Mouse (Mus musculus) kidney, adult 2 months (tissue): ENCODE data around the gene Laptm5. TPM values are rescaled to one million over a fixed set of nuclear protein-coding genes. Genes with fewer than 3 reads are reported as not detected.

Experiments
- DNase-seq: peaks from one replicate; pipeline ENCODE4 v3.0.0; 2021
- H3K27ac ChIP-seq: fragments of 200-500 bp; 2 replicates; pipeline ENCODE4 v1.5.1; 2012; ENCODE audit warnings: low read depth, low read length, control low read depth, inconsistent platforms; ENCODE audit not compliant: insufficient read depth
- H3K27me3 ChIP-seq: fragments of 200-500 bp; replicated peaks from 2 replicates; pipeline ENCODE4 v1.6.1; 2012; ENCODE audit warnings: mild to moderate bottlenecking, moderate library complexity, low read length, inconsistent platforms; ENCODE audit not compliant: control insufficient read depth, insufficient read depth
- H3K36me3 ChIP-seq: fragments of 200-500 bp; 2 replicates; pipeline ENCODE4 v1.6.1; 2012; ENCODE audit warnings: mild to moderate bottlenecking, moderate library complexity, low read length, inconsistent platforms; ENCODE audit not compliant: control insufficient read depth, insufficient read depth
- H3K4me1 ChIP-seq: fragments of 200-500 bp; 2 replicates; pipeline ENCODE4 v1.6.1; 2011; ENCODE audit warnings: low read length; ENCODE audit not compliant: control insufficient read depth, insufficient read depth
- H3K4me3 ChIP-seq: fragments of 200-500 bp; 2 replicates; pipeline ENCODE4 v1.5.1; 2011; ENCODE audit warnings: mild to moderate bottlenecking, low read depth, low read length, control low read depth; ENCODE audit not compliant: insufficient read depth
- CTCF ChIP-seq: fragments of 200-500 bp; conservative IDR thresholded peaks from 2 replicates; pipeline ENCODE4 v1.5.1; 2011; ENCODE audit warnings: low read depth, mild to moderate bottlenecking, control low read depth, low read length, moderate library complexity, mixed read lengths; ENCODE audit not compliant: insufficient read depth, insufficient read length
- POLR2A ChIP-seq: fragments of 200-500 bp; IDR thresholded peaks from one replicate; pipeline ENCODE4 v1.6.1; 2011; ENCODE audit warnings: low read depth, low read length, control low read depth
- WGBS: fragments of 180-500 bp; shearing (Covaris S2); methylation state at CpG from one replicate; pipeline ENCODE4 v1.1.7; 2018; 5-methylcytosine and 5-hydroxymethylcytosine counted together
- polyA plus RNA-seq: library from polyadenylated mRNA; depleted of rRNA; stranded (reverse); fragments of >200 nt; gene quantifications from 2 replicates; pipeline ENCODE4 v1.2.3, GENCODE M21; 2012; rRNA removed

Laptm5 gene
- polyA plus RNA-seq = 35.6 and 79.8 TPM in 2 replicates

- no peaks in the 10 kb centered on the region for H3K4me1 ChIP-seq
- 73% methylated on average over 11 of the region's 11 CpGs for WGBS
- H3K27ac ChIP-seq = no peak within 1 kb of the TSS
- no peak for DNase-seq
- no peaks in the 10 kb centered on the region for H3K27me3 ChIP-seq
- H3K36me3 ChIP-seq = no peaks in the 10 kb centered on the region
- no peak for TF ChIP-seq POLR2A
- no peak for TF ChIP-seq CTCF
- H3K4me3 ChIP-seq = peak within 1 kb of the TSS; percentile 18; the same call in 1 of the 2 replicates
Measured at GRCm38 (mm10) chr4:130913077-130913476, at the start of gene Laptm5. TSS of gene Laptm5 (plus strand) at chr4:130913125.

GRCm38 (mm10) chr4:130865460-130865859, 47.5 kb upstream of the Laptm5 start:
- Histone ChIP-seq H3K36me3 (no peaks in the 10 kb centered on the region), H3K4me3 (no peak overlapping the region)

GRCm38 (mm10) chr4:130865901-130866371, 47.0 kb upstream of the Laptm5 start:
- Histone ChIP-seq H3K36me3 (no peaks in the 10 kb centered on the region), H3K27ac (no peak overlapping the region), H3K27me3 (no peaks in the 10 kb centered on the region), H3K4me1 (no peaks in the 10 kb centered on the region), H3K4me3 (no peak overlapping the region)
- 32% methylated on average over 8 of the region's 8 CpGs for WGBS
- DNase-seq = no peak
- TF ChIP-seq POLR2A (no peak), CTCF (no peak)

More at GRCm38 (mm10) chr4:130865460-130865859, 47.5 kb upstream of the Laptm5 start:
- Histone ChIP-seq H3K27me3 (no peaks in the 10 kb centered on the region), H3K27ac (no peak overlapping the region), H3K4me1 (no peaks in the 10 kb centered on the region)
- no peak for TF ChIP-seq POLR2A
- TF ChIP-seq CTCF = no peak
- WGBS = 26% methylated on average over 9 of the region's 9 CpGs
- no peak for DNase-seq

- no peak for DNase-seq
- Histone ChIP-seq H3K36me3 (no peaks in the 10 kb centered on the region), H3K4me3 (no peak overlapping the region), H3K4me1 (no peaks in the 10 kb centered on the region), H3K27me3 (no peaks in the 10 kb centered on the region), H3K27ac (no peak overlapping the region)
- WGBS = 61% methylated on average over 6 of the region's 6 CpGs
- TF ChIP-seq CTCF (no peak), POLR2A (no peak)
Measured at GRCm38 (mm10) chr4:130867940-130868339, 45.0 kb upstream of the Laptm5 start.

GRCm38 (mm10) chr4:130868803-130869202, 44.1 kb upstream of the Laptm5 start:
- 48% methylated on average over 5 of the region's 5 CpGs for WGBS
- Histone ChIP-seq H3K4me1 (no peaks in the 10 kb centered on the region), H3K4me3 (no peak overlapping the region), H3K36me3 (no peaks in the 10 kb centered on the region), H3K27ac (no peak overlapping the region), H3K27me3 (no peaks in the 10 kb centered on the region)
- 0 out of 2 replicates have a peak, but pooled peaks have one; percentile 8 for TF ChIP-seq CTCF
- TF ChIP-seq POLR2A = no peak
- DNase-seq = no peak

- no peak for TF ChIP-seq POLR2A
- Histone ChIP-seq H3K4me1 (no peaks in the 10 kb centered on the region), H3K27ac (no peak overlapping the region), H3K36me3 (no peaks in the 10 kb centered on the region), H3K4me3 (no peak overlapping the region), H3K27me3 (no peaks in the 10 kb centered on the region)
- no peak for DNase-seq
- 59% methylated on average over 11 of the region's 11 CpGs for WGBS
Measured at GRCm38 (mm10) chr4:130872414-130872813, 40.5 kb upstream of the Laptm5 start.

- DNase-seq = no peak
- Histone ChIP-seq H3K27ac (no peak overlapping the region), H3K36me3 (no peaks in the 10 kb centered on the region), H3K27me3 (no peaks in the 10 kb centered on the region), H3K4me3 (no peak overlapping the region), H3K4me1 (no peaks in the 10 kb centered on the region)
- TF ChIP-seq POLR2A (no peak), CTCF (no peak)
- 90% methylated on average over 5 of the region's 5 CpGs for WGBS
Measured at GRCm38 (mm10) chr4:130873440-130873839, 39.5 kb upstream of the Laptm5 start.

- H3K4me3 ChIP-seq = no peak overlapping the region
- H3K36me3 ChIP-seq = no peaks in the 10 kb centered on the region
- 9% methylated on average over 10 of the region's 10 CpGs for WGBS
- TF ChIP-seq POLR2A = no peak
- TF ChIP-seq CTCF = no peak
- no peaks in the 10 kb centered on the region for H3K27me3 ChIP-seq
- no peak overlapping the region for H3K27ac ChIP-seq
- H3K4me1 ChIP-seq = no peaks in the 10 kb centered on the region
- DNase-seq = peak; percentile 77
Measured at GRCm38 (mm10) chr4:130874601-130875000, 38.3 kb upstream of the Laptm5 start.
